Mouse (Mus musculus) heart, adult 9 months (tissue): ENCODE data around the gene Kcnd3.

Source experiments
- DNase-seq, 2 experiments: peaks; one replicate each; pipeline ENCODE4 v3.0.0; 2022; ENCODE audit warnings: low spot score in 2 of 2

Kcnd3 gene

DNA sequence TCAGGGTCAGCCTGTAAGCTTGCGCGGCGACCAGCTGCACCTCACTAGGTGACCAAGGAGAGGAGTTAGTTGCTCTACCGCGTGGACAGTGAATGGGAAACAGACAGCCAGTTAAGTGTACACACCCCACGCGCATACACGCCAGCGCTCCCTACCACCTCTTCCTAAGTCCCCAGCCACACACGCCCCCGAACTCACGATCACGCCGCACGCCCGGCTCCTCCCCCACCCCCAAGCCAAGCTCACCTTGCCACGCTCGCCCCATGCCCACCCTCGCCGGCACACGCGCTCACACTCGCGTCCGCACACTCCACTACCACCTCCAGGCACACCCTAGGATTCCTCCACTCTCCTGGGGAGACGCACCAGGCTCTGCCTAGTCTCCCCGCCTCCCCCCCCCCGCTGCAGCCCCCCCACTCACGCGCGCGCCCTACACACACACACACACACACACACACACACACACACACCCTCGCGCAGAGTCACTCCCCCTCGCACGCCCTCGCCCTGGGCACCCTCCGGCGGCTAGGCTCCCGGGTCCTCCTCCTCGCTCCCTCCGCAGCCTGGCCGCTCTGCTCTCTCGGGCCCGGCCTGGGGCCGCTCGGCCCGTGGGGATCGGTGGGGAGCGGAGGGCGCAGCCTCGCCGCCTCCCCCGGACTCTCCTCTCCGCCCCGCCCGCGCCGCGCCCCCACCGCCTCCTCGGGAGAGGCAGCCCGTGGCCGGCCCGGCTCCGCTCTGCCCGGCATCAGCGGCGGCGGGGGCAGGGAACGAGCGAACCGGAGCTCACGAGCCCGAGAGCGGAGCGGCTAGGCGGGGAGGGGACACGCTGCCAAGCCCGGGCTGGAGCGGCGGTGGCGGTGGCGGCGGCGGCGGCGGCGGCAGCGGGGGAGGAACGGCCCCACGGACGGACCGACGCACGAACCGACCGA is at the start of gene Kcnd3:
Gene Kcnd3 (plus strand): TSS at position 704 of the 929 bp plus-strand sequence.
- DNase-seq, result peak in 1 of 2 experiments; percentile 11

DNA sequence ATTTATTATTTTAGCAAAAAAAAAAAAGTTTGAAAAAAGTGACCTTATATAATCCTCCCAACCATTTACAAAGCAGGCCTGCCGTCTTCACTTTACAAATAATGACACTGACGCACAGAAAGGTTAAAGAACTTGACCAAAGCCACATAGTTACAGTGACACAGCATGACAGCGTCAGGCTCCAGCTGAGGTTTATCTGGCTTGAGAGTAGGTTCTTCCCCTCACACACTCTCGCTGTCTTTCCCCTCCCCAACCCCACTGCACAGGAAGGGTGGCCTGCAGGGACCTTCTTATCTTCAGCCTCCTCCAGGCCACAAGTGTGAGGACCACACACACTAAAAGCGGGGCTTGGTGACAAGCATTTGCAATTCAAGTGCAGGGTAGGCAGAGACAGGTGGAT is 49.5 kb upstream of the Kcnd3 start:
- DNase-seq, result no peak

GRCm38 (mm10) chr3:105403410-105404076 is 48.6 kb upstream of the Kcnd3 start:
- no peak for DNase-seq

GRCm38 (mm10) chr3:105404077-105404446 is 48.1 kb upstream of the Kcnd3 start:
- DNase-seq, result no peak

DNA sequence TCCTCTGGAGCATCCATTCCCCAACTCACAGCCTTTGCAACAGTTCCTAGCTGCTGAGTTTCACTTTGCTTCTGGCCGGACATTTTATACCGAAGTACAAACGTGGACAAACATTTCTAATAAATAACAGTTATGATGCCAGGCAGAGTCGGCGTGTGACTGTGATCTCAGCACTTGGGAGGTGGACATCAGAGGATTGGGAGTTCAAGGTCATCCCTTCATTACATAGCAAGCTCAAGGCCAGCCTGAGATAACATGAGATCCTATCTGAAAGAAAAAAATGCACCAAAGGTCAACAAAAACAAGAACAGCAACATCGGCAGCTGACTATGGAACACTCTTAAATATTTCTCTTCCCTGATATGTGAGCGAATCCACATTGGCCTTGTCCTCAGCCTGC is 46.6 kb upstream of the Kcnd3 start:
- DNase-seq, result no peak

DNA sequence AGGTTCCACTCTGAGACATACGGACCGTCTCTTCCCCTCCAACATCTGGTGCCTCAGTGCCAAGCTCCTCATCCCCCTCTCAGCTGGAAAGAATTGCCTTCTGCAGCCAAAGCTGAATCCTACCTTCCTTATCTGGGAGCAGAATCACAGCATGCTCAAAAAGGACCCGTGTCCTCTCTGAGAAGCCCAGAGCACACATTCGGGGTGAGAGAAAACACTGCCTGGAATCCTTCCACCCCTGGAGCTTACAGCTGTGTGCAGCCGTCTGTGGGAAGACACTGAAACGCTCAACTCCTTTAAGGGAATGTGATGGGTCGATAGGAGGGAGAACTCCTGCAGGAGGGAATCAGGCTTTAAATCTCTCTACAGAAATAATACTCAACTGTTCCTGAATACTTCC is 46.1 kb upstream of the Kcnd3 start:
- no peak for DNase-seq

- DNase-seq, result no peak
Measured at GRCm38 (mm10) chr3:105408211-105408610, 43.9 kb upstream of the Kcnd3 start.

DNA sequence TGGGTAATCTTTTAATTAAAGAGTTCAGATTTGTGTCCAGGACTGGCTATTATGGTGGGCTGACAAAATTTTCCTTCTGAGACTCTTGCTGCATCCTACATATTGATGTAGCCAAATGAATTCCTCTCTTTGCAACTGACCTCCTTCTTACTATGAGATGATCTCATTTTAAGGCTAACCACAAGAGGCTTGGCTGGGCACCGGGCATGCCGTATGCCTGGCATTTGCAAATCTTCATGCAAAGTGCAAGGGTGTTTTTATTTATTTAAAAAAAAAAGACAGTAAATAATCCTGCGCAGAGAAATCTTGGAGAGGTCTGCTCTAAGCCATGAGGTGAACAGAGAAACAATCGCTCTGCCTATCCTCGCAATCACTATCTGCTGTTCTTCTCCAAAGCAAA is 41.3 kb upstream of the Kcnd3 start:
- no peak for DNase-seq

DNA sequence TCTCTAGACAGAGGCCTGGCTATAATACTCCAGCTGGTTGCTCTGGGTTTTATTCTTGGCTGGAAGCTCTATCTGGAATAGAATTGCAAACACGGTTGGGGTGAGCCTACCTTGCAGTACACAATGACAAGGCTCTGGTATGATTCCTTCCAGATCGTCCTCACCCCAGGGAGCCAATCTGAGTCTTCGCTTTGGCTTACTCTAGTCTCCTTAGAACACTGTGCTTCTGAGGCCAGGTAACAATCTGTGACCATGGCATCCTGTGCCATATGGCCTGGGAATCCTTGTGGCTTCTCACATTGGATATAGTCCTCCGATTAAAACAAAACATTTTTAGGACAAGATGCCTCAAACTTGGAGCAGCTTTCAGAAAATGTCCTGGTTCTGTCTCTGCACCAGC is 40.4 kb upstream of the Kcnd3 start:
- DNase-seq, result no peak

- no peak for DNase-seq
Measured at GRCm38 (mm10) chr3:105412229-105412628, 39.9 kb upstream of the Kcnd3 start.

- no peak for DNase-seq
Measured at GRCm38 (mm10) chr3:105412681-105413080, 39.4 kb upstream of the Kcnd3 start.

- no peak for DNase-seq
Measured at GRCm38 (mm10) chr3:105418441-105418840, 33.7 kb upstream of the Kcnd3 start.

DNA sequence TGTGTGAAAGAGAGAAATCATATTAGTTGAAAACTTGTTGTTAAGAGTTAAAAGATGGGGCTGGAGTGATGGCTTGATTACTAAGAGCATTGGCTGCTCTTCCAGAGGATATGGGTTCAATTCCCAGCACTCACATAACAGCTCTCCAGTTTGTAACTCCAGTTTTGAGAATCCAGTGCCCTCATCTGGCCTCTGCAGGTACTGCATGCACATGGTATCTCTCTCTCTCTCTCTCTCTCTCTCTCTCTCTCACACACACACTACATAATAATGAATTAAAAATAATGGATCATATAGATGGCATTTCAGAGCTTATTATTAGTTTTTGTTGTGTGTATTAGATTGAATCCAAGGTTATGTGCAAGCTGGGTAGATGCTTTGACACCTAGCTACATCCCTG is 29.7 kb upstream of the Kcnd3 start:
- DNase-seq, result no peak

- no peak for DNase-seq
Measured at GRCm38 (mm10) chr3:105423427-105423826, 28.7 kb upstream of the Kcnd3 start.

DNA sequence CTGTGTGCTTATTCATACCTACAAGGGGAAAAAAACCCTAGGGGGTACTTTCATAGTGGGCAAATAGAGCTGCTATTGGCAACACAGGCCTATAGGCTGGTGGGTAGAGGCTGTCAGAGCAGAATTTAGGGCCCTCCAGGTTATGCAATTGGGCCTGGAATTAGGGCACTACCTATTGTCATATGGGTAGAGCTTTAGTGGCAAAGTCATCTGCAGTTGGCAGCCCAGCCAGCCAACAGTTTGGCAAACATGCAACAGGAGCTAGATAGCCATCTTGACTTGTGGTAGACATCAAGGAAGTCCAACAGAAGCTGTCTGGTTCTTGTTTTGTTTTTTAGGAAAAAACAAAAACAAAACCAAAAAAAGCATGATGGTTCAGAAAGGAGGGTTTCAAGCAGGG is 23.5 kb upstream of the Kcnd3 start:
- DNase-seq, result no peak

- no peak for DNase-seq
Measured at GRCm38 (mm10) chr3:105436383-105436782, 15.7 kb upstream of the Kcnd3 start.

- DNase-seq, result no peak
Measured at GRCm38 (mm10) chr3:105436971-105437370, 15.2 kb upstream of the Kcnd3 start.

DNA sequence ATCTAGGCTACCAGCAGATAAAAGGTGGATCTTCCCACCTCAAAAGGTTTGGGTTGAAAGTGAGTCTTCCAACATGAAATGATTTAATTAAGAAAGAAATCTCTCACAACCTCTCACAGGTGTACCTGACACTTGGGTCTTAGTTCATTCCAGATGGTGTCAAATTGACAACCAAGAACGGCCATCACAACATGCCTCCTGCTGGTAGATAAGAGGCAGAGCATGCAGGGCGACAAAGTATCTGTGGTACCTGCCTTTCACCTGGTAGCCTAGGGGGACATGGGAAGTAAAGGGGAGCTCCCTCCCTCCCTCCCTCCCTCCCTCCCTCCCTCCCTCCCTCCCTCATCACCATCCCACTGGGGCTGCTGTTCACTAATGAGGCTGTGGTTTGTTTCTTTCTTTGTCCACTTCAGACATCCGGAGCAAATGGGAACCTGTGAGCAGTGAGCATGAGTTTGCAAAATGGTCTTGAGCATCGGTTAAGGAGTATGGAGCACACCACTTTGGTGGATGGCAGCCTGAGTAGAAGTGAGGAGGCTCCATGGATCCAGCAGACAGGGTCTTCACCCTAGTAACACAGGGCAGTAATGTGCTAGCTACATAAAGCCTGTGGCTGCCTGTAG is 11.1 kb upstream of the Kcnd3 start:
- no peak for DNase-seq

GRCm38 (mm10) chr3:105450641-105451470 is 1.3 kb upstream of the Kcnd3 start:
- peak in 1 of 2 experiments; percentile 47 for DNase-seq

DNA sequence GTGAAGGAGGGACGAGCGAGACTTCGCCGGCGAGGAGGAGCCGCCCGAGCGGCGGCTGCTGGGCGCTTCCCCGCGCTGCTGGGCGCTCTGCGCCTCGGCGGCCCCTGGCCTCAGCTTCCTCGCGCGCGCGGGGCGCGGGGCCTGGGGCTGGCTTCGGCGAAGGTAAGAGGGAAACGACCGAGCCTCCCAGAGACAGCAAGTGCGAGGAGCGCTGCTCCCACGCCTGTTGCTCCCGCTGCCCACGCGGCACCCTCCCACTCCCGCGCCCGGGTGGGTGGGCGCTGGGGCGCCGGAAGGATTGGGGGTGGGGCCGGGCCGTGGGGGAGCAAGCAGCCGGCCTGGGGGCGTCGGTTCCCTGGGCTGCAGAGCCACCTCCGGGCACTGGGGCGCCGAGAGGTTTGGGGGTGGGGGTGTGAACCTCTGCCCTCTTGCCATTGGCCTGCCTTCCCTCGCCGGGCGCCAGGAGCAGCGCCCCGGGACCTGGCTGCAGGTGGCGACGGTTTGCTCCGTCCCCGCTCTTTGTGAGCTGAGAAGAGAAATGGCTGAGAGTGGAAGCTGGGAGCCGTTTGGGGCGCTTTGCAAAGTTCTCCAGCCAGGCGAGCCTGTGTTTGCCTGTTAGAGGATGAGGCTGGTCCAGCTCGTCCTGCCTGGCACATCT is 555 bp downstream of the Kcnd3 start:
- peak in 1 of 2 experiments; percentile 38 for DNase-seq
